Mouse (Mus musculus) adrenal gland, postnatal 10 days (tissue): ENCODE data around the gene Cyp2d10. TPM values are rescaled to one million over a fixed set of nuclear protein-coding genes. Genes with fewer than 3 reads are reported as not detected.
A peak's percentile ranks its signal among the peaks of the same experiment; 100 is the strongest.
"Not testable (repeated sequence)": the region's sequence is repeated elsewhere in the genome, so short reads cannot be mapped to it uniquely, and the experiment has no call there.

Experiments
- DNase-seq: peaks from one replicate; pipeline ENCODE4 v3.0.0; 2021; ENCODE audit warnings: mixed read lengths
- total RNA-seq, 2 experiments: library from RNA; stranded (reverse); gene quantifications; 2 replicates each; pipeline ENCODE4 v1.2.3; 2021

Cyp2d10 gene
- total RNA-seq, 2 experiments from 2014 or later = 28.6 to 68.7 TPM

GRCm38 (mm10) chr15:82401516-82401915 is 5.5 kb downstream of the Cyp2d10 start:
- no peak for DNase-seq

GRCm38 (mm10) chr15:82395955-82396354 is 11.0 kb downstream of the Cyp2d10 start:
- not testable (repeated sequence) for DNase-seq

- not testable (repeated sequence) for DNase-seq
Observed at GRCm38 (mm10) chr15:82393922-82394321, 13.1 kb downstream of the Cyp2d10 start, which contains the start of gene Cyp2d11. Cyp2d11 (minus strand) TSS chr15:82394022.

GRCm38 (mm10) chr15:82389916-82390315 is 17.1 kb downstream of the Cyp2d10 start:
- not testable (repeated sequence) for DNase-seq

- no peak for DNase-seq
Observed at GRCm38 (mm10) chr15:82385729-82386128, 21.3 kb downstream of the Cyp2d10 start.

- DNase-seq = no peak
Observed at GRCm38 (mm10) chr15:82382441-82382840, 24.6 kb downstream of the Cyp2d10 start.

- DNase-seq = no peak
Observed at GRCm38 (mm10) chr15:82380714-82381062, 26.3 kb downstream of the Cyp2d10 start.

- peak; percentile 76 for DNase-seq
Observed at GRCm38 (mm10) chr15:82379871-82380713, 26.9 kb downstream of the Cyp2d10 start, which contains the start of gene Cyp2d22. Cyp2d22 (minus strand) TSS chr15:82380260.

- DNase-seq = no peak
Observed at GRCm38 (mm10) chr15:82379511-82379870, 27.5 kb downstream of the Cyp2d10 start.

GRCm38 (mm10) chr15:82378261-82379180 is 28.5 kb downstream of the Cyp2d10 start:
- no peak for DNase-seq

- DNase-seq = no peak
Observed at GRCm38 (mm10) chr15:82377701-82378100, 29.3 kb downstream of the Cyp2d10 start.

GRCm38 (mm10) chr15:82376393-82377138 is 30.4 kb downstream of the Cyp2d10 start:
- DNase-seq = peak; percentile 44

- no peak for DNase-seq
Observed at GRCm38 (mm10) chr15:82375855-82376254, 31.1 kb downstream of the Cyp2d10 start.

- no peak for DNase-seq
Observed at GRCm38 (mm10) chr15:82374437-82374836, 32.6 kb downstream of the Cyp2d10 start.

GRCm38 (mm10) chr15:82372991-82373390 is 34.0 kb downstream of the Cyp2d10 start:
- DNase-seq = no peak

GRCm38 (mm10) chr15:82372446-82372845 is 34.5 kb downstream of the Cyp2d10 start:
- no peak for DNase-seq

GRCm38 (mm10) chr15:82368851-82369250 is 38.1 kb downstream of the Cyp2d10 start:
- no peak for DNase-seq

- DNase-seq = no peak
Observed at GRCm38 (mm10) chr15:82368146-82368545, 38.8 kb downstream of the Cyp2d10 start.

- not testable (repeated sequence) for DNase-seq
Observed at GRCm38 (mm10) chr15:82364561-82364960, 42.4 kb downstream of the Cyp2d10 start.

- not testable (repeated sequence) for DNase-seq
Observed at GRCm38 (mm10) chr15:82363801-82364200, 43.2 kb downstream of the Cyp2d10 start.

- no peak for DNase-seq
Observed at GRCm38 (mm10) chr15:82362234-82362633, 44.8 kb downstream of the Cyp2d10 start.

- DNase-seq = no peak
Observed at GRCm38 (mm10) chr15:82361459-82362018, 45.5 kb downstream of the Cyp2d10 start.
